Mouse (Mus musculus) CH12.LX (cell line): ENCODE measurements around the gene Fbxw8. TPM values are rescaled to one million over a fixed set of nuclear protein-coding genes. Genes with fewer than 3 reads are reported as not detected.

Source experiments
- DNase-seq: peaks from one replicate; pipeline ENCODE4 v3.0.0-alpha.2; 2013; ENCODE audit errors: extremely low read depth
- H3K27ac ChIP-seq: 2 replicates; pipeline ENCODE4 v1.5.1; 2012; ENCODE audit warnings: low read depth, mild to moderate bottlenecking, control low read depth, moderate library complexity; ENCODE audit not compliant: insufficient read depth
- H3K27me3 ChIP-seq: replicated peaks from 2 replicates; pipeline ENCODE3; 2012; ENCODE audit warnings: inconsistent platforms
- H3K36me3 ChIP-seq, 2 experiments: replicated peaks in 1 of 2; 2 replicates each; pipeline versions ENCODE3 to v1.6.1; 2012; ENCODE audit warnings: inconsistent platforms in 1 of 2, low read length in 1 of 2, mild to moderate bottlenecking in 1 of 2, mixed read lengths in 1 of 2, moderate library complexity in 1 of 2; ENCODE audit not compliant: control insufficient read depth in 1 of 2, insufficient read depth in 1 of 2
- H3K4me1 ChIP-seq, 2 experiments: 2 replicates each; pipeline ENCODE4 v1.6.1; 2012; ENCODE audit warnings: inconsistent platforms in 1 of 2, moderate library complexity in 1 of 2; ENCODE audit not compliant: insufficient read depth in 2 of 2, control insufficient read depth in 1 of 2
- H3K4me2 ChIP-seq: 2 replicates; pipeline ENCODE4 v1.6.1; 2012; ENCODE audit warnings: low read depth, mild to moderate bottlenecking, control low read depth; ENCODE audit not compliant: poor library complexity, insufficient read depth, severe bottlenecking
- H3K4me3 ChIP-seq, 3 experiments: fragments of 150-350 bp in 1 of 3; sonication (generic) in 1 of 3; replicated peaks in 1 of 3; 2 replicates each; pipeline versions ENCODE3 to v1.5.1; 2011 to 2012; ENCODE audit warnings: low read depth in 2 of 3, low read length in 2 of 3, mild to moderate bottlenecking in 2 of 3, moderate library complexity in 2 of 3, control low read depth in 1 of 3, improper control_type of control experiment in 1 of 3, inconsistent platforms in 1 of 3, mixed read lengths in 1 of 3; ENCODE audit not compliant: poor library complexity in 1 of 3
- H3K79me2 ChIP-seq: replicated peaks from 2 replicates; pipeline ENCODE4 v1.6.1; 2012; ENCODE audit warnings: mild to moderate bottlenecking, moderate library complexity; ENCODE audit not compliant: control insufficient read depth, poor library complexity, insufficient read depth, severe bottlenecking; ENCODE audit errors: extremely low read depth
- H3K9ac ChIP-seq: 2 replicates; pipeline ENCODE4 v1.6.1; 2012; ENCODE audit warnings: low read depth, mild to moderate bottlenecking, control low read depth, moderate library complexity; ENCODE audit not compliant: insufficient read depth
- H3K9me3 ChIP-seq: replicated peaks from 2 replicates; pipeline ENCODE3; 2012; ENCODE audit warnings: low read length, inconsistent platforms, mixed read lengths
- BHLHE40 ChIP-seq: IDR thresholded peaks from 2 replicates; pipeline ENCODE4 v1.6.1; 2011; ENCODE audit warnings: mild to moderate bottlenecking, low read depth, low read length, improper control_type of control experiment
- CHD1 ChIP-seq: IDR thresholded peaks from 2 replicates; pipeline ENCODE4 v1.6.1; 2012; ENCODE audit warnings: low read depth, low read length, improper control_type of control experiment, inconsistent platforms
- CHD2 ChIP-seq: IDR thresholded peaks from 2 replicates; pipeline ENCODE4 v1.6.1; 2011; ENCODE audit warnings: low read length, improper control_type of control experiment
- E2F4 ChIP-seq: IDR thresholded peaks from 2 replicates; pipeline ENCODE4 v1.6.1; 2011; ENCODE audit warnings: low read depth, low read length, improper control_type of control experiment; ENCODE audit not compliant: insufficient replicate concordance
- ELF1 ChIP-seq: IDR thresholded peaks from 2 replicates; pipeline ENCODE4 v1.6.1; 2014; ENCODE audit warnings: low read depth, mild to moderate bottlenecking, inconsistent platforms, low read length, improper control_type of control experiment
- ETS1 ChIP-seq: conservative IDR thresholded peaks from 2 replicates; pipeline ENCODE4 v1.6.1; 2012; ENCODE audit warnings: low read depth, mild to moderate bottlenecking, inconsistent platforms, low read length, improper control_type of control experiment, moderate library complexity
- IRF4 ChIP-seq: IDR thresholded peaks from 2 replicates; pipeline ENCODE4 v1.6.1; 2014; ENCODE audit warnings: low read depth, mild to moderate bottlenecking, inconsistent platforms, low read length, improper control_type of control experiment
- JUN ChIP-seq: IDR thresholded peaks from 2 replicates; pipeline ENCODE4 v1.6.1; 2011; ENCODE audit warnings: low read depth, mild to moderate bottlenecking, low read length, improper control_type of control experiment, moderate library complexity; ENCODE audit not compliant: insufficient read depth
- JUND ChIP-seq: conservative IDR thresholded peaks from 2 replicates; pipeline ENCODE4 v1.6.1; 2011; ENCODE audit warnings: low read depth, low read length, improper control_type of control experiment
- KAT2A ChIP-seq: IDR thresholded peaks from 2 replicates; pipeline ENCODE4 v1.6.1; 2012; ENCODE audit warnings: low read length, improper control_type of control experiment, inconsistent platforms; ENCODE audit not compliant: insufficient replicate concordance
- MAFK ChIP-seq: IDR thresholded peaks from 2 replicates; pipeline ENCODE4 v1.6.1; 2011; ENCODE audit warnings: low read length, improper control_type of control experiment; ENCODE audit not compliant: insufficient replicate concordance
- MAZ ChIP-seq: IDR thresholded peaks from 2 replicates; pipeline ENCODE4 v1.6.1; 2012; ENCODE audit warnings: low read depth, mild to moderate bottlenecking, inconsistent platforms, low read length, improper control_type of control experiment, moderate library complexity
- MXI1 ChIP-seq: IDR thresholded peaks from 2 replicates; pipeline ENCODE4 v1.6.1; 2011; ENCODE audit warnings: mild to moderate bottlenecking, low read depth, low read length, improper control_type of control experiment
- NRF1 ChIP-seq: IDR thresholded peaks from 2 replicates; pipeline ENCODE4 v1.6.1; 2014; ENCODE audit warnings: low read depth, mild to moderate bottlenecking, inconsistent platforms, low read length, improper control_type of control experiment, moderate library complexity
- PAX5 ChIP-seq: IDR thresholded peaks from 2 replicates; pipeline ENCODE4 v1.6.1; 2012; ENCODE audit warnings: low read length, inconsistent platforms, mixed read lengths
- POLR2A ChIP-seq: IDR thresholded peaks from 2 replicates; pipeline ENCODE4 v1.6.1; 2011; ENCODE audit warnings: low read depth, mild to moderate bottlenecking, improper control_type of control experiment, low read length
- POLR2AphosphoS2 ChIP-seq: IDR thresholded peaks from 2 replicates; pipeline ENCODE4 v1.6.1; 2011; ENCODE audit warnings: low read depth, low read length, improper control_type of control experiment
- RAD21 ChIP-seq: IDR thresholded peaks from 2 replicates; pipeline ENCODE4 v1.6.1; 2011; ENCODE audit warnings: low read depth, mild to moderate bottlenecking, low read length, improper control_type of control experiment, moderate library complexity
- RCOR1 ChIP-seq: conservative IDR thresholded peaks from 2 replicates; pipeline ENCODE4 v1.6.1; 2012; ENCODE audit warnings: low read depth, mild to moderate bottlenecking, inconsistent platforms, low read length, improper control_type of control experiment
- SMC3 ChIP-seq: IDR thresholded peaks from 2 replicates; pipeline ENCODE4 v1.6.1; 2011; ENCODE audit warnings: low read depth, low read length, improper control_type of control experiment
- TBP ChIP-seq: conservative IDR thresholded peaks from 2 replicates; pipeline ENCODE4 v1.6.1; 2011; ENCODE audit warnings: low read depth, low read length, improper control_type of control experiment
- USF2 ChIP-seq: conservative IDR thresholded peaks from 2 replicates; pipeline ENCODE4 v1.6.1; 2011; ENCODE audit warnings: low read depth, low read length, improper control_type of control experiment
- ZC3H11A ChIP-seq: IDR thresholded peaks from 2 replicates; pipeline ENCODE4 v1.6.1; 2012; ENCODE audit warnings: low read depth, mild to moderate bottlenecking, inconsistent platforms, low read length, improper control_type of control experiment
- ZKSCAN1 ChIP-seq: IDR thresholded peaks from 2 replicates; pipeline ENCODE4 v1.6.1; 2012; ENCODE audit warnings: low read depth, inconsistent platforms, low read length, improper control_type of control experiment, borderline replicate concordance
- ZNF384 ChIP-seq: IDR thresholded peaks from 2 replicates; pipeline ENCODE4 v1.6.1; 2012; ENCODE audit warnings: low read depth, low read length, improper control_type of control experiment, inconsistent platforms
- dilution Hi-C: fragments of 300-500 bp; cut with MboI; formaldehyde crosslinking; loops from 2 replicates; pipeline ENCODE4 v1.14.3; 2020; ENCODE audit warnings: low sequenced_read_pairs; ENCODE audit not compliant: extremely low pct_unique_long_range_greater_than_20kb, extremely low pct_ligation_motif_present
- in situ Hi-C: fragments of 300-500 bp; cut with MboI; formaldehyde crosslinking; loops from 3 replicates; pipeline ENCODE4 v1.14.3; 2019; ENCODE audit warnings: low sequenced_read_pairs, low pct_ligation_motif_present, low pct_unique_long_range_greater_than_20kb, mixed read lengths
- polyA plus RNA-seq: library from polyadenylated mRNA; unstranded; fragments of >175 nt; gene quantifications from 2 replicates; pipeline ENCODE4 v1.2.1, GENCODE M21; 2012; ENCODE audit warnings: low read depth; ENCODE audit not compliant: insufficient read length
- total RNA-seq, 2 experiments: library from RNA; depleted of rRNA; stranded (reverse); fragments of 300-350 nt in 1 of 2; fragments of >200 nt in 1 of 2; gene quantifications; 2 replicates each; pipeline ENCODE4 v1.2.3; 2012 to 2014

Fbxw8 gene
- total and polyA plus RNA-seq, 3 experiments = 41.7 to 50.9 (median 47.3) TPM

DNA sequence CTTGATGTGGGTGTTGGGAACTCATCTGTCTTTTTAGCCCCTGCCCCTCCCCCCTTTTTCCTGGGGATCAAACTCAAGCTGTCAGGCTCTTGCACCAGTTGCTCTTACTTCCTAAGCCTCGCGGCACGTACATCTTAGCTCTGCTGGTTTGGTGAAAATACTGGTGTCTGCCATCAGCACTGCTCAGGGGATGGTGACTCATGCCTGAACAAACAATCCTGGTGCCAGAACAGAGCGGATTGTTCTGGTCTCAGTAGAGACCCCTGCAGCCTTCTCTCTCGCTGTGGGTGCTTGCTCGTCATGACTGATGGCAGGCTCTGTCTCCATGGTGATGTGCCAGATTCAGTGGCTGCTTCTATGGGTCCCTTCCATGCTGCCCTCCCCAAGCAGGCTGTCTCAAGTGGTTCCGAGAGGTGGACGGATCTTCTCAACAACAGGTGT lies 92.1 kb downstream of the Fbxw8 start:
- no peaks in the 10 kb centered on the region for H3K79me2 ChIP-seq
- no peaks in the 10 kb centered on the region for H3K27me3 ChIP-seq
- no peaks in the 10 kb centered on the region for H3K9me3 ChIP-seq
- no peak overlapping the region for H3K9ac ChIP-seq
- TF ChIP-seq MXI1 = no peak
- no peak for TF ChIP-seq CHD2
- TF ChIP-seq ZNF384 = no peak
- TF ChIP-seq USF2 = no peak
- no peak for TF ChIP-seq ETS1
- no peak for TF ChIP-seq CHD1
- TF ChIP-seq POLR2A = no peak
- no peak for TF ChIP-seq JUND
- TF ChIP-seq JUN = no peak
- no peak for TF ChIP-seq SMC3
- no peak for TF ChIP-seq ELF1
- TF ChIP-seq BHLHE40 = no peak
- TF ChIP-seq TBP = no peak
- TF ChIP-seq IRF4 = no peak
- no peak for TF ChIP-seq PAX5
- no peak for TF ChIP-seq MAZ
- no peak for TF ChIP-seq RCOR1
- TF ChIP-seq ZC3H11A = no peak
- no peak for TF ChIP-seq ZKSCAN1
- no peak overlapping the region for H3K4me3 ChIP-seq
- no peak for DNase-seq
- dilution Hi-C loops = no loop called here
- H3K4me2 ChIP-seq = no peak overlapping the region
- H3K27ac ChIP-seq = no peak overlapping the region
- H3K36me3 ChIP-seq = peaks cover 35 to 72% of the 10 kb centered on the region in 2 experiments
- in situ Hi-C loops = no loop called here
- H3K4me1 ChIP-seq = no peaks in the 10 kb centered on the region; a peak in 1 of 4 replicates

DNA sequence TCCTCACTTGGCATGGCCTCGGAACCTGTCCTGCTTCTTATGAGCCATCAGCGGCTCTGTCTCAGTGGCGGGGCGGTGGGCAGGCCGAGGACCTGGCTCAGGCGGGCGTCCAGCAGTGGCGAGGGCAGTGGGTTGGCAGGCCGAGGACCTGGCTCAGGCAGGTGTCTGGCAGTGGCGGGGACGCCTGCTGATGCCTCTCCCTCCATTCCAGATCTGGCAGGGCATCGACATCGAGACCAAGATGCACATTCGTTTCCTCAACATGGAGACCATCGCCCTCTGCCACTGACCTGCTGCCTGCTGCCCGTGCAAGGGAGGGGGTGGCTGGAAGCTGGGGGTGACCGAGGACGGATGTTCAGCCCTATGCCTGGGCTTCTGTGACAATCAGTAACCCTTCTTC lies 93.9 kb downstream of the Fbxw8 start:
- H3K9me3 ChIP-seq = no peaks in the 10 kb centered on the region
- H3K27ac ChIP-seq = no peak overlapping the region; the same call in 1 of the 2 replicates
- H3K9ac ChIP-seq = no peak overlapping the region
- no peaks in the 10 kb centered on the region; a peak in 1 of 4 replicates for H3K4me1 ChIP-seq
- peaks cover 22 to 54% of the 10 kb centered on the region in 2 experiments for H3K36me3 ChIP-seq
- H3K27me3 ChIP-seq = no peaks in the 10 kb centered on the region
- TF ChIP-seq RAD21 (no peak), JUND (no peak), POLR2A (no peak), ZC3H11A (no peak), MAFK (no peak), TBP (no peak), E2F4 (no peak), NRF1 (no peak), KAT2A (no peak), JUN (no peak), POLR2AphosphoS2 (no peak)
- in situ Hi-C loops (no loop called here), dilution Hi-C loops (no loop called here)
- no peak for DNase-seq
- H3K4me3 ChIP-seq = no peak overlapping the region
- H3K79me2 ChIP-seq = no peaks in the 10 kb centered on the region
- no peak overlapping the region for H3K4me2 ChIP-seq
